Mouse (Mus musculus): ENCODE data around the gene Acy3.
"Not testable (repeated sequence)": the region's sequence is repeated elsewhere in the genome, so short reads cannot be mapped to it uniquely, and the experiment has no call there.

Gene Acy3

GRCm38 (mm10) chr19:4004331-4004730 lies 18.0 kb downstream of the Acy3 start:
- no peak for DNase-seq

- DNase-seq: no peak
Measured at GRCm38 (mm10) chr19:4005091-4005490, 18.7 kb downstream of the Acy3 start.

- no peak for DNase-seq
Measured at GRCm38 (mm10) chr19:4005971-4006370, 19.6 kb downstream of the Acy3 start.

- DNase-seq: no peak
Measured at GRCm38 (mm10) chr19:4011086-4011485, 24.7 kb downstream of the Acy3 start.

GRCm38 (mm10) chr19:4012432-4013022 lies 26.2 kb downstream of the Acy3 start, which contains the start of gene Ndufv1:
TSS of gene Ndufv1 (minus strand) at chr19:4012806.
- peak; percentile 98 for DNase-seq

GRCm38 (mm10) chr19:4013066-4013465 lies 26.7 kb downstream of the Acy3 start:
- DNase-seq: no peak

GRCm38 (mm10) chr19:4014802-4015201 lies 28.4 kb downstream of the Acy3 start:
- DNase-seq: no peak

GRCm38 (mm10) chr19:4015635-4016034 lies 29.3 kb downstream of the Acy3 start:
- DNase-seq: no peak

- no peak for DNase-seq
Measured at GRCm38 (mm10) chr19:4017921-4018587, 31.7 kb downstream of the Acy3 start.

- DNase-seq: peak; percentile 83 to 89
Measured at GRCm38 (mm10) chr19:4018743-4019583, 32.6 kb downstream of the Acy3 start.

GRCm38 (mm10) chr19:4023185-4023584 lies 36.8 kb downstream of the Acy3 start:
- no peak for DNase-seq

- no peak for DNase-seq
Measured at GRCm38 (mm10) chr19:4027576-4027975, 41.2 kb downstream of the Acy3 start.

GRCm38 (mm10) chr19:4032668-4033067 lies 46.3 kb downstream of the Acy3 start:
- no peak for DNase-seq

- no peak for DNase-seq
Measured at GRCm38 (mm10) chr19:4033298-4033697, 46.9 kb downstream of the Acy3 start.

GRCm38 (mm10) chr19:4033742-4034141 lies 47.4 kb downstream of the Acy3 start:
- DNase-seq: no peak

- DNase-seq: no peak
Measured at GRCm38 (mm10) chr19:4036327-4037045, 50.1 kb downstream of the Acy3 start.

- not testable (repeated sequence) for DNase-seq
Measured at GRCm38 (mm10) chr19:4037154-4037787, 50.9 kb downstream of the Acy3 start.

GRCm38 (mm10) chr19:4037788-4038232 lies 51.4 kb downstream of the Acy3 start, which contains the start of gene Gstp1:
TSS of gene Gstp1 (minus strand) at chr19:4037985.
- peak; percentile 91 to 93 for DNase-seq

Measured in kidney, postnatal 4 days (tissue).